Mouse (Mus musculus) heart, adult 8-10 months (tissue): ENCODE data around the gene Use1. TPM values are rescaled to one million over a fixed set of nuclear protein-coding genes. Genes with fewer than 3 reads are reported as not detected.

ENCODE experiments used
- DNase-seq: peaks from one replicate; pipeline ENCODE4 v3.0.0; 2022; ENCODE audit warnings: low spot score
- total RNA-seq, 4 experiments: library from RNA; stranded (reverse); gene quantifications; 2 replicates each; pipeline ENCODE4 v1.2.4; 2022

Gene Use1
- total RNA-seq, 4 experiments from 2014 or later: 176 to 184 (median 181) TPM

GRCm38 (mm10) chr8:71402446-71402964 lies 35.9 kb downstream of the Use1 start:
- DNase-seq: no peak

- no peak for DNase-seq
Measured at GRCm38 (mm10) chr8:71403107-71403885, 36.6 kb downstream of the Use1 start.

GRCm38 (mm10) chr8:71404011-71404410 lies 37.4 kb downstream of the Use1 start:
- DNase-seq: no peak

GRCm38 (mm10) chr8:71404951-71405351 lies 38.3 kb downstream of the Use1 start:
- no peak for DNase-seq

- DNase-seq: peak; percentile 97
Measured at GRCm38 (mm10) chr8:71405401-71406098, 38.9 kb downstream of the Use1 start, which contains the start of gene Ankle1. Ankle1 (plus strand) TSS chr8:71406010.

- DNase-seq: no peak
Measured at GRCm38 (mm10) chr8:71406099-71407015, 39.7 kb downstream of the Use1 start.

GRCm38 (mm10) chr8:71407441-71407840 lies 40.8 kb downstream of the Use1 start:
- no peak for DNase-seq

- DNase-seq: no peak
Measured at GRCm38 (mm10) chr8:71408231-71408630, 41.6 kb downstream of the Use1 start.

- DNase-seq: no peak
Measured at GRCm38 (mm10) chr8:71411535-71412273, 45.1 kb downstream of the Use1 start.

Other genes with a start within 250 kb of the Use1 start
- 10 to 100 TPM; 22.8 to 27.1 (median 24.2) TPM for gene Myo9b, start 94.1 kb upstream of the Use1 start, total RNA-seq
- 10 to 100 TPM; 21.9 to 30.3 (median 26.9) TPM for gene Haus8, start 93.9 kb upstream of the Use1 start, total RNA-seq
- 10 to 100 TPM; 11.2 to 15.0 (median 13.9) TPM for gene Ocel1, start 4.5 kb downstream of the Use1 start, total RNA-seq
- gene Nr2f6, start 15.1 kb downstream of the Use1 start, total RNA-seq: 10 to 100 TPM; 44.3 to 52.2 (median 46.2) TPM
- gene Ushbp1, start 29.0 kb downstream of the Use1 start, total RNA-seq: 10 to 100 TPM; 20.8 to 33.7 (median 22.0) TPM
- gene Babam1, start 30.0 kb downstream of the Use1 start, total RNA-seq: 10 to 100 TPM; 70.0 to 72.7 (median 71.3) TPM
- under 1 TPM in 1 of 4 experiments, not detected in 3; 0.11 TPM for gene Ankle1, start 39.2 kb downstream of the Use1 start, total RNA-seq
- gene Abhd8, start 96.8 kb downstream of the Use1 start, total RNA-seq: 10 to 100 TPM; 21.4 to 29.6 (median 24.8) TPM
- gene Mrpl34, start 98.1 kb downstream of the Use1 start, total RNA-seq: 100 to 1,000 TPM; 114 to 128 (median 119) TPM
- gene Dda1, start 102.4 kb downstream of the Use1 start, total RNA-seq: 10 to 100 TPM; 31.0 to 37.7 (median 33.8) TPM
- gene Ano8, start 119.1 kb downstream of the Use1 start, total RNA-seq: 10 to 100 TPM; 14.1 to 17.3 (median 16.1) TPM
- 10 to 100 TPM; 17.5 to 22.2 (median 19.0) TPM for gene Gtpbp3, start 121.3 kb downstream of the Use1 start, total RNA-seq
- 10 to 100 TPM; 23.8 to 29.1 (median 27.0) TPM for gene Plvap, start 144.9 kb downstream of the Use1 start, total RNA-seq
- not detected for gene Ccdc194, start 158.9 kb downstream of the Use1 start, total RNA-seq
- 10 to 100 TPM; 13.5 to 18.7 (median 14.2) TPM for gene Bst2, start 170.6 kb downstream of the Use1 start, total RNA-seq
- gene Mvb12a, start 176.1 kb downstream of the Use1 start, total RNA-seq: 10 to 100 TPM; 28.8 to 31.5 (median 29.1) TPM
- gene Tmem221, start 192.0 kb downstream of the Use1 start, total RNA-seq: under 1 TPM in 2 of 4 experiments, not detected in 2; 0.16 to 0.25 TPM
- under 1 TPM in 2 of 4 experiments, not detected in 2; 0.14 to 0.19 TPM for gene Nxnl1, start 199.8 kb downstream of the Use1 start, total RNA-seq
- gene Slc27a1, start 202.0 kb downstream of the Use1 start, total RNA-seq: 100 to 1,000 TPM; 192 to 237 (median 204) TPM
- gene Pgls, start 225.3 kb downstream of the Use1 start, total RNA-seq: 10 to 100 TPM; 57.7 to 65.1 (median 62.6) TPM
- 1 to 10 TPM; 1.1 to 1.4 (median 1.2) TPM for gene Fam129c, start 230.8 kb downstream of the Use1 start, total RNA-seq
- 10 to 100 TPM; 38.4 to 41.5 (median 39.9) TPM for gene Colgalt1, start 244.2 kb downstream of the Use1 start, total RNA-seq